Mouse (Mus musculus): ENCODE results near the gene Sapcd2. TPM values are rescaled to one million over a fixed set of nuclear protein-coding genes. Genes with fewer than 3 reads are reported as not detected.
"Not testable (repeated sequence)": the region's sequence is repeated elsewhere in the genome, so short reads cannot be mapped to it uniquely, and the experiment has no call there.

Gene Sapcd2
- total RNA-seq, 2 experiments from 2014 or later: 11.9 to 15.3 TPM

- no peak for DNase-seq (ENCODE audit: low spot score in 2 of 2)
Observed at GRCm38 (mm10) chr2:25372644-25373391, 697 bp downstream of the Sapcd2 start.

GRCm38 (mm10) chr2:25373431-25373830 lies 1.3 kb downstream of the Sapcd2 start:
- no peak for DNase-seq (ENCODE audit: low spot score in 2 of 2)

- DNase-seq (ENCODE audit: low spot score in 2 of 2): peak; percentile 42 to 70
Observed at GRCm38 (mm10) chr2:25376589-25376988, 4.5 kb downstream of the Sapcd2 start.

- no peak for DNase-seq (ENCODE audit: low spot score in 2 of 2)
Observed at GRCm38 (mm10) chr2:25384492-25384891, 12.4 kb downstream of the Sapcd2 start.

GRCm38 (mm10) chr2:25391266-25391665 lies 19.1 kb downstream of the Sapcd2 start:
- no peak for DNase-seq (ENCODE audit: low spot score in 2 of 2)

- peak; percentile 67 to 85 for DNase-seq (ENCODE audit: low spot score in 2 of 2)
Observed at GRCm38 (mm10) chr2:25394281-25395221, 22.4 kb downstream of the Sapcd2 start.

GRCm38 (mm10) chr2:25395721-25396596 lies 23.8 kb downstream of the Sapcd2 start, which contains the start of gene Entpd2:
TSS of gene Entpd2 (plus strand) at chr2:25395874.
- DNase-seq (ENCODE audit: low spot score in 2 of 2): no peak

- peak in 1 of 2 experiments; percentile 58 for DNase-seq (ENCODE audit: low spot score in 2 of 2)
Observed at GRCm38 (mm10) chr2:25396597-25396983, 24.5 kb downstream of the Sapcd2 start.

GRCm38 (mm10) chr2:25397010-25397409 lies 24.9 kb downstream of the Sapcd2 start:
- DNase-seq (ENCODE audit: low spot score in 2 of 2): no peak

GRCm38 (mm10) chr2:25398065-25398464 lies 25.9 kb downstream of the Sapcd2 start:
- no peak for DNase-seq (ENCODE audit: low spot score in 2 of 2)

GRCm38 (mm10) chr2:25399051-25399450 lies 26.9 kb downstream of the Sapcd2 start, which contains the start of gene Npdc1:
TSS of gene Npdc1 (plus strand) at chr2:25399351.
- DNase-seq (ENCODE audit: low spot score in 2 of 2): no peak

- no peak for DNase-seq (ENCODE audit: low spot score in 2 of 2)
Observed at GRCm38 (mm10) chr2:25400291-25400690, 28.2 kb downstream of the Sapcd2 start.

GRCm38 (mm10) chr2:25400764-25401163 lies 28.6 kb downstream of the Sapcd2 start:
- peak; percentile 55 to 59 for DNase-seq (ENCODE audit: low spot score in 2 of 2)

- DNase-seq (ENCODE audit: low spot score in 2 of 2): peak; percentile 78 to 83
Observed at GRCm38 (mm10) chr2:25402377-25402971, 30.4 kb downstream of the Sapcd2 start.

GRCm38 (mm10) chr2:25402972-25403601 lies 31.0 kb downstream of the Sapcd2 start:
- peak; percentile 89 to 95 for DNase-seq (ENCODE audit: low spot score in 2 of 2)

- DNase-seq (ENCODE audit: low spot score in 2 of 2): no peak
Observed at GRCm38 (mm10) chr2:25403994-25404393, 31.9 kb downstream of the Sapcd2 start.

- no peak for DNase-seq (ENCODE audit: low spot score in 2 of 2)
Observed at GRCm38 (mm10) chr2:25408908-25409307, 36.8 kb downstream of the Sapcd2 start.

GRCm38 (mm10) chr2:25413436-25413835 lies 41.3 kb downstream of the Sapcd2 start:
- DNase-seq (ENCODE audit: low spot score in 2 of 2): not testable (repeated sequence)

GRCm38 (mm10) chr2:25417426-25417825 lies 45.3 kb downstream of the Sapcd2 start:
- DNase-seq (ENCODE audit: low spot score in 2 of 2): no peak

- DNase-seq (ENCODE audit: low spot score in 2 of 2): peak; percentile 31 to 65
Observed at GRCm38 (mm10) chr2:25421896-25422295, 49.8 kb downstream of the Sapcd2 start.
